Mouse (Mus musculus) testis, adult 2 months (tissue): Measurements from ENCODE around the gene Lce3e. TPM values are rescaled to one million over a fixed set of nuclear protein-coding genes. Genes with fewer than 3 reads are reported as not detected.

Experiments used
- H3K27ac ChIP-seq: fragments of 200-500 bp; 2 replicates; pipeline ENCODE4 v1.5.1; 2012; ENCODE audit warnings: low read depth, low read length; ENCODE audit not compliant: control insufficient read depth, insufficient read depth
- H3K27me3 ChIP-seq: fragments of 200-500 bp; 2 replicates; pipeline ENCODE4 v1.6.1; 2012; ENCODE audit warnings: mild to moderate bottlenecking, low read length, moderate library complexity; ENCODE audit not compliant: control insufficient read depth, insufficient read depth
- H3K36me3 ChIP-seq: fragments of 200-500 bp; 2 replicates; pipeline ENCODE4 v1.6.1; 2012; ENCODE audit warnings: mild to moderate bottlenecking, low read length; ENCODE audit not compliant: control insufficient read depth, insufficient read depth
- H3K4me1 ChIP-seq: fragments of 200-500 bp; 2 replicates; pipeline ENCODE4 v1.6.1; 2012; ENCODE audit warnings: low read length; ENCODE audit not compliant: control insufficient read depth, insufficient read depth
- H3K4me3 ChIP-seq: fragments of 200-500 bp; 2 replicates; pipeline ENCODE4 v1.5.1; 2012; ENCODE audit warnings: low read depth, mild to moderate bottlenecking, low read length, moderate library complexity, mixed read lengths; ENCODE audit not compliant: control insufficient read depth
- CTCF ChIP-seq: fragments of 200-500 bp; IDR thresholded peaks from 2 replicates; pipeline ENCODE4 v1.5.1; 2012; ENCODE audit warnings: low read depth, mild to moderate bottlenecking, inconsistent platforms, low read length, moderate library complexity; ENCODE audit not compliant: control insufficient read depth, insufficient read depth, insufficient replicate concordance
- POLR2A ChIP-seq: fragments of 200-500 bp; IDR thresholded peaks from 2 replicates; pipeline ENCODE4 v1.6.1; 2012; ENCODE audit warnings: low read depth, mild to moderate bottlenecking, inconsistent platforms, low read length, moderate library complexity; ENCODE audit not compliant: control insufficient read depth
- polyA plus RNA-seq: library from polyadenylated mRNA; depleted of rRNA; stranded (reverse); fragments of >200 nt; gene quantifications from 2 replicates; pipeline ENCODE4 v1.2.3, GENCODE M21; 2012; rRNA removed

The Lce3e gene
- polyA plus RNA-seq, 1 experiment, result not detected

DNA sequence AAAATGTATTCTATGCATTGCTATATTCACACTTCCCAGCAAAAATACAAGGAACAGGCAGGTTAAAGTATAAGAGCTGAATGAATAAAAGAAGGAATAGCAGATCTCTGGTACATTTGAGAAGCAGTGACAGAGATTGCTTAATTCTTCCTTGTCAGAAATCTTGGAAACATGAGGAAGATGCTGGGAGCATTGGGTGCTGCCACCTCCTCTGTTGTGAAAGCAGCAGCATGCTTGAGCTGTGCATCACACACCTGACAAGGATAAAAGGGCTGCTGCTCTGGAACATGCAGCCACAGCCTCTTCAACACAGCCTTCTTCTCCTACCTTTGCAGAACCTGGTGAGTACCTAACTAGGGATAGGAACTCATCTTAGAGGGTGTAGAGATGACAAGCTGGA is 25.1 kb downstream of the Lce3e start, which contains the start of gene Lce3f:
Gene Lce3f (plus strand): TSS at position 301 of the 400 bp plus-strand sequence.
- Histone ChIP-seq H3K27ac (no peak within 1 kb of the TSS), H3K36me3 (no peaks in the 10 kb centered on the region), H3K4me3 (no peak within 1 kb of the TSS), H3K27me3 (no peaks in the 10 kb centered on the region), H3K4me1 (no peaks in the 10 kb centered on the region)
- TF ChIP-seq CTCF, result no peak
- no peak for TF ChIP-seq POLR2A

- Histone ChIP-seq H3K4me3 (no peak overlapping the region), H3K4me1 (no peaks in the 10 kb centered on the region), H3K27me3 (no peaks in the 10 kb centered on the region), H3K27ac (no peak overlapping the region), H3K36me3 (no peaks in the 10 kb centered on the region)
- peak; percentile 88 for TF ChIP-seq CTCF
- no peak for TF ChIP-seq POLR2A
Measured at GRCm38 (mm10) chr3:92998691-92999090, 31.8 kb downstream of the Lce3e start.

DNA sequence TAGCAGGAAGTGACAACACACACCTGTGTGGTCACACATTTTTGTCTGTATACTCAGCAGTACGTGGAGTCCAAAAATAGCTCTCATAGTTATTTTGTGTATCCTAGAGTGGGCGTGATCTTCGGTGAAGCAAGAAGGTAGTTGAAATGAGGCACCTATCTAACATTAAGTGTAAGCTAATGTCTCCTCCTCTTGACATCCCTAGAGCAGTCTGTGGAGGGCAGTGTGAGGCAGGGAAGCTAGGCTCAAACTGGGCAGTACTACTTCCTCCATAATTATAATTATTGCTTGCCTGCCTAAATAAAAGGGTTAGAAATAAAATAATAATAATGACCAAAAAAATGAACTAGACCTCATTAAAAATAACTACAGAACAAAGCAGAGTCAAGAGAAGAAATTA is 33.8 kb downstream of the Lce3e start:
- no peaks in the 10 kb centered on the region for H3K27me3 ChIP-seq
- H3K4me1 ChIP-seq, result no peaks in the 10 kb centered on the region
- TF ChIP-seq CTCF (no peak), POLR2A (no peak)
- H3K36me3 ChIP-seq, result no peaks in the 10 kb centered on the region
- H3K27ac ChIP-seq, result no peak overlapping the region
- H3K4me3 ChIP-seq, result no peak overlapping the region

GRCm38 (mm10) chr3:93002843-93003242 is 36.0 kb downstream of the Lce3e start:
- Histone ChIP-seq H3K4me3 (no peak overlapping the region), H3K27ac (no peak overlapping the region), H3K27me3 (no peaks in the 10 kb centered on the region), H3K36me3 (no peaks in the 10 kb centered on the region), H3K4me1 (no peaks in the 10 kb centered on the region)
- TF ChIP-seq POLR2A (no peak), CTCF (0 out of 2 replicates have a peak, but pooled peaks have one; percentile 3)

GRCm38 (mm10) chr3:93014378-93014801 is 47.5 kb downstream of the Lce3e start:
- TF ChIP-seq POLR2A (no peak), CTCF (no peak)
- peaks cover 5% of the 10 kb centered on the region; the same call in 1 of the 2 replicates for H3K27me3 ChIP-seq
- H3K27ac ChIP-seq, result no peak overlapping the region
- H3K4me1 ChIP-seq, result peaks cover 4% of the 10 kb centered on the region
- no peaks in the 10 kb centered on the region for H3K36me3 ChIP-seq
- peak overlapping the region; percentile 41 for H3K4me3 ChIP-seq

- Histone ChIP-seq H3K27ac (no peak overlapping the region), H3K4me3 (no peak overlapping the region), H3K4me1 (peaks cover 4% of the 10 kb centered on the region), H3K36me3 (no peaks in the 10 kb centered on the region), H3K27me3 (peaks cover 5% of the 10 kb centered on the region; the same call in 1 of the 2 replicates)
- TF ChIP-seq CTCF, result no peak
- TF ChIP-seq POLR2A, result no peak
Measured at GRCm38 (mm10) chr3:93014871-93015270, 48.0 kb downstream of the Lce3e start.

- Histone ChIP-seq H3K27ac (no peak within 1 kb of the TSS), H3K4me3 (peak within 1 kb of the TSS; percentile 41), H3K27me3 (peaks cover 5% of the 10 kb centered on the region; the same call in 1 of the 2 replicates), H3K4me1 (peaks cover 4% of the 10 kb centered on the region), H3K36me3 (no peaks in the 10 kb centered on the region)
- no peak for TF ChIP-seq CTCF
- no peak for TF ChIP-seq POLR2A
Measured at GRCm38 (mm10) chr3:93015460-93016104, 48.7 kb downstream of the Lce3e start, which contains the start of gene Crct1. Gene Crct1, minus strand, starts transcription at chr3:93015687.

Other genes with a start within 250 kb of the Lce3e start
- not detected in 2 replicates for gene Lce1f, start 246.7 kb upstream of the Lce3e start, polyA plus RNA-seq
- not detected in 2 replicates for gene Gm38119, start 228.0 kb upstream of the Lce3e start, polyA plus RNA-seq
- gene Lce1g, start 214.7 kb upstream of the Lce3e start, polyA plus RNA-seq, result not detected in 2 replicates
- not detected in 2 replicates for gene Lce1h, start 202.0 kb upstream of the Lce3e start, polyA plus RNA-seq
- not detected in 2 replicates for gene Lce1i, start 188.2 kb upstream of the Lce3e start, polyA plus RNA-seq
- gene Lce1j, start 176.5 kb upstream of the Lce3e start, polyA plus RNA-seq, result not detected in 2 replicates
- gene Lce1k, start 159.2 kb upstream of the Lce3e start, polyA plus RNA-seq, result not detected in 2 replicates
- gene Kprp, start 139.8 kb upstream of the Lce3e start, polyA plus RNA-seq, result not detected in 2 replicates
- gene Lce1l, start 115.8 kb upstream of the Lce3e start, polyA plus RNA-seq, result not detected in 2 replicates
- not detected in 2 replicates for gene 2310050C09Rik, start 96.8 kb upstream of the Lce3e start, polyA plus RNA-seq
- gene Lce3a, start 40.8 kb upstream of the Lce3e start, polyA plus RNA-seq, result not detected in 2 replicates
- gene Lce3b, start 34.1 kb upstream of the Lce3e start, polyA plus RNA-seq, result not detected in 2 replicates
- gene Lce3c, start 22.6 kb upstream of the Lce3e start, polyA plus RNA-seq, result not detected in 2 replicates
- not detected in 2 replicates for gene Lce3d, start 9.7 kb upstream of the Lce3e start, polyA plus RNA-seq
- gene Lce3f, start 25.2 kb downstream of the Lce3e start, polyA plus RNA-seq, result not detected in 2 replicates
- gene Crct1, start 48.6 kb downstream of the Lce3e start, polyA plus RNA-seq, result not detected in 2 replicates
- not detected in 2 replicates for gene Lce1m, start 52.0 kb downstream of the Lce3e start, polyA plus RNA-seq
- not detected in 2 replicates for gene Gm4858, start 101.8 kb downstream of the Lce3e start, polyA plus RNA-seq
- gene Crnn, start 177.7 kb downstream of the Lce3e start, polyA plus RNA-seq, result not detected in 2 replicates
- not detected in 2 replicates for gene Flg2, start 230.2 kb downstream of the Lce3e start, polyA plus RNA-seq